Mouse (Mus musculus) G1E (cell line): Measurements from ENCODE around the gene Tmem109. TPM values are rescaled to one million over a fixed set of nuclear protein-coding genes. Genes with fewer than 3 reads are reported as not detected.

Source experiments
- ATAC-seq: 2 replicates; pipeline ENCODE4 v1.8.0; 2016; ENCODE audit warnings: mild to moderate bottlenecking; ENCODE audit not compliant: insufficient number of reproducible peaks, poor library complexity, low FRiP score, severe bottlenecking; ENCODE audit errors: extremely low read depth
- DNase-seq: peaks from one replicate; pipeline ENCODE4 v3.0.0; 2012; ENCODE audit warnings: low spot score
- H3K27me3 ChIP-seq: 2 replicates; pipeline ENCODE4 v1.6.1; 2012; ENCODE audit warnings: mild to moderate bottlenecking, low read length, inconsistent platforms; ENCODE audit not compliant: insufficient read depth
- H3K36me3 ChIP-seq: replicated peaks from 2 replicates; pipeline ENCODE3; 2012; ENCODE audit warnings: mild to moderate bottlenecking, inconsistent platforms
- H3K4me1 ChIP-seq: 2 replicates; pipeline ENCODE4 v1.6.1; 2012; ENCODE audit warnings: low read depth, low read length, inconsistent platforms, mixed read lengths; ENCODE audit not compliant: insufficient read depth
- H3K4me3 ChIP-seq: 2 replicates; pipeline ENCODE4 v1.5.1; 2012; ENCODE audit warnings: low read depth, mild to moderate bottlenecking, inconsistent platforms, low read length, moderate library complexity, mixed read lengths
- H3K9me3 ChIP-seq: replicated peaks from 2 replicates; pipeline ENCODE4 v1.6.1; 2012; ENCODE audit warnings: inconsistent platforms
- CTCF ChIP-seq: IDR thresholded peaks from 2 replicates; pipeline ENCODE4 v1.5.1; 2012; ENCODE audit warnings: low read depth, low read length, inconsistent platforms, mixed read lengths
- GATA1 ChIP-seq: IDR thresholded peaks from 2 replicates; pipeline ENCODE4 v1.6.1; 2012; ENCODE audit warnings: borderline replicate concordance, low read length, inconsistent platforms, mixed read lengths
- GATA2 ChIP-seq: IDR thresholded peaks from 2 replicates; pipeline ENCODE4 v1.6.1; 2012; ENCODE audit warnings: low read depth, low read length, inconsistent platforms, borderline replicate concordance
- POLR2AphosphoS5 ChIP-seq: IDR thresholded peaks from 2 replicates; pipeline ENCODE4 v1.6.1; 2012; ENCODE audit warnings: low read depth, low read length, inconsistent platforms; ENCODE audit not compliant: insufficient replicate concordance
- TAL1 ChIP-seq: conservative IDR thresholded peaks from 2 replicates; pipeline ENCODE4 v1.6.1; 2012; ENCODE audit warnings: low read depth, low read length, inconsistent platforms, mixed read lengths
- polyA plus RNA-seq: library from polyadenylated mRNA; stranded (reverse); fragments of >175 nt; gene quantifications from 2 replicates; pipeline ENCODE4 v1.2.3, GENCODE M21; 2012
- total RNA-seq, 2 experiments: library from RNA; stranded (forward) in 1 of 2; stranded (reverse) in 1 of 2; fragments of 200-1000 nt in 1 of 2; fragments of >200 nt in 1 of 2; fragmentation: Nextera tagmentation in 1 of 2; gene quantifications; 2 replicates each; pipeline ENCODE4 v1.2.3; 2014 to 2017

Tmem109 gene
- total and polyA plus RNA-seq, 3 experiments: 6.8 to 12.2 (median 8.5) TPM

GRCm38 (mm10) chr19:10867946-10868622 lies 13.7 kb downstream of the Tmem109 start:
- no peak for ATAC-seq
- Histone ChIP-seq H3K4me1 (no peaks in the 10 kb centered on the region), H3K36me3 (peaks cover 25% of the 10 kb centered on the region), H3K9me3 (no peaks in the 10 kb centered on the region), H3K4me3 (no peak overlapping the region), H3K27me3 (peaks cover 32% of the 10 kb centered on the region)
- no peak for TF ChIP-seq GATA2
- TF ChIP-seq GATA1: no peak
- TF ChIP-seq POLR2AphosphoS5: no peak
- TF ChIP-seq TAL1: no peak
- no peak for TF ChIP-seq CTCF
- DNase-seq: no peak

- Histone ChIP-seq H3K4me1 (no peaks in the 10 kb centered on the region), H3K36me3 (peaks cover 8% of the 10 kb centered on the region), H3K4me3 (no peak overlapping the region), H3K27me3 (peaks cover 35% of the 10 kb centered on the region), H3K9me3 (no peaks in the 10 kb centered on the region)
- DNase-seq: no peak
- no peak for ATAC-seq
- TF ChIP-seq GATA1 (no peak), CTCF (no peak), TAL1 (no peak)
These were observed 15.4 kb downstream of the Tmem109 start for GRCm38 (mm10) chr19:10866351-10866750.

- no peak overlapping the region for H3K4me3 ChIP-seq
- TF ChIP-seq CTCF: no peak
- TF ChIP-seq GATA2: no peak
- no peak for TF ChIP-seq GATA1
- TF ChIP-seq TAL1: no peak
- TF ChIP-seq POLR2AphosphoS5: no peak
- DNase-seq: no peak
- no peaks in the 10 kb centered on the region for H3K9me3 ChIP-seq
- no peaks in the 10 kb centered on the region for H3K4me1 ChIP-seq
- H3K27me3 ChIP-seq: peaks cover 17% of the 10 kb centered on the region
- no peak for ATAC-seq
- no peaks in the 10 kb centered on the region for H3K36me3 ChIP-seq
These were observed 21.7 kb downstream of the Tmem109 start for GRCm38 (mm10) chr19:10860072-10860497.

- no peaks in the 10 kb centered on the region for H3K9me3 ChIP-seq
- DNase-seq: no peak
- H3K4me1 ChIP-seq: no peaks in the 10 kb centered on the region
- no peak overlapping the region for H3K4me3 ChIP-seq
- ATAC-seq: no peak
- H3K27me3 ChIP-seq: peaks cover 7% of the 10 kb centered on the region; the same call in 1 of the 2 replicates
- H3K36me3 ChIP-seq: no peaks in the 10 kb centered on the region
- no peak for TF ChIP-seq TAL1
- no peak for TF ChIP-seq GATA2
- no peak for TF ChIP-seq CTCF
- TF ChIP-seq GATA1: no peak
- TF ChIP-seq POLR2AphosphoS5: no peak
These were observed 25.3 kb downstream of the Tmem109 start for GRCm38 (mm10) chr19:10856520-10856919.

- Histone ChIP-seq H3K9me3 (no peaks in the 10 kb centered on the region), H3K27me3 (peaks cover 4% of the 10 kb centered on the region; the same call in 1 of the 2 replicates), H3K36me3 (no peaks in the 10 kb centered on the region), H3K4me3 (no peak overlapping the region), H3K4me1 (no peaks in the 10 kb centered on the region)
- TF ChIP-seq TAL1 (no peak), CTCF (no peak), GATA1 (no peak), GATA2 (no peak), POLR2AphosphoS5 (no peak)
- ATAC-seq (no peak), DNase-seq (no peak)
These were observed 26.4 kb downstream of the Tmem109 start for GRCm38 (mm10) chr19:10855422-10855821.

GRCm38 (mm10) chr19:10847311-10848087 lies 34.3 kb downstream of the Tmem109 start:
- H3K9me3 ChIP-seq: no peaks in the 10 kb centered on the region
- no peak overlapping the region for H3K4me3 ChIP-seq
- no peaks in the 10 kb centered on the region; the same call in 1 of the 2 replicates for H3K4me1 ChIP-seq
- DNase-seq (no peak), ATAC-seq (no peak)
- H3K27me3 ChIP-seq: peaks cover 17% of the 10 kb centered on the region; the same call in 1 of the 2 replicates
- TF ChIP-seq POLR2AphosphoS5 (no peak), GATA2 (no peak), TAL1 (no peak), GATA1 (no peak), CTCF (no peak)
- no peaks in the 10 kb centered on the region for H3K36me3 ChIP-seq
